Mouse (Mus musculus) spleen, adult 12 weeks (tissue): Measurements from ENCODE around the gene Tulp2.
A peak's percentile ranks its signal among the peaks of the same experiment; 100 is the strongest.
"Not testable (repeated sequence)": the region's sequence is repeated elsewhere in the genome, so short reads cannot be mapped to it uniquely, and the experiment has no call there.

ENCODE experiments used
- DNase-seq: peaks from one replicate; pipeline ENCODE4 v3.0.0; 2022; ENCODE audit warnings: low spot score

The Tulp2 gene

DNA sequence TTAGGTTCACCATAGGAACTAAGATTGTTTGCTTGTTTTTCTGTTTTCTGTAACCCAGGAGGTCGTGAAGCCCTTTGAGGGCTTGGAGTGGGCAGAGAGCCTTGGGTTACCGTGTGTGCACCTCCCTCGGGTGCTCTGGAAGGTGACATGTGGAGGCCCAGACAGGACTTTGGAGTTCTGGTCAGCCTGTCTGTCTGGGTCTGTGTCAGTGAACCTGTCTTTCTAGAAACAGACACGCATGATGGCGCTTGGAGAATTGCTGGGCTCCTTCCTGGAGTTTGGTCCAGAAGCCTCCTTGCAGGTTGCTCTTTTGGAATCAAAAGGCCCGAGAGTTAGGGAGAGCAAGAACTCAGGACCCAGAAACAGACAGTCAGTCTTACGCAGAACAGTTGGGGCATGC, 21.3 kb upstream of the Tulp2 start:
- no peak for DNase-seq

DNA sequence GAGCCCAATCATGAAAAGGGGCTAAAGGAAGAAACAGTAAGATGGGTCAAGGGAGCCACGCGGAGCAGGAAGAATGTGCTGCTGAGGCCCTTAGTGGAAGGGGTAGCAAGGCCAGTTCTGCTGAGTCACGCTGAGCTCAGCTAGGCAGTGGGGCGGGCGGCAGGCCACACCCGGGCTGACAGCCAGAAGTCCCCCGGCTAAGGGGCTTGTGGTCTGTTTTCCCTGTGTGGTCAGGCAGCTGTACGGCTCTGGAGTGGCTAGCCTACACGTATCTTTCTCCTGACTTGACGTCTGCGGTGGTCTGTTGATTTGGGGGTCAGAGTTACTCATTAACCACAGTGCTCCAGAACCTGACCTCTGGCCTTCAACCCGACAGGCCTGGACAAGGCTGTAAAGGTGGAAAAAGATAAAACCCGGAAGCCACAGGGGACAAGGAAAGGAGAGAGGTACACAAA, 20.8 kb upstream of the Tulp2 start:
- DNase-seq, result peak; percentile 76

DNA sequence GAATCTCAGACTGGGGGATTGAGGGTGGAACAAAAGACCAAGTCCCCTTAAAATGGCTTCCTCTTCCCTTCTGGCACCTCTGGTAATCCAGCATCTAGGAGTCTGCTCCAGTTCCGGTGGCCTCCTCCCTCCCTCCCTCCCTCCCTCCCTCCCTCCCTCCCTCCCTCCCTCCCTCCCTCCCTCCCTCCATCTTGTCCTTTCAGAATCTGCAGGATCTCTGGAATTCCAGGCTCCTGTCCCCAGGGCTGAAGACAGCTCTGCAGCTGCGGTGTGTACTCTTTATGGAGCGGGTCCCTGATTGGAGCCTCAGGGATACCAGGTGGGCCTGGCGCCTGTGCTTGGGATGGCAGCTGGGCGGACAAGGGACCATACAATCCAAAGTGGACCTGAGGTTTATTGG, 20.4 kb upstream of the Tulp2 start:
- DNase-seq, result no peak

DNA sequence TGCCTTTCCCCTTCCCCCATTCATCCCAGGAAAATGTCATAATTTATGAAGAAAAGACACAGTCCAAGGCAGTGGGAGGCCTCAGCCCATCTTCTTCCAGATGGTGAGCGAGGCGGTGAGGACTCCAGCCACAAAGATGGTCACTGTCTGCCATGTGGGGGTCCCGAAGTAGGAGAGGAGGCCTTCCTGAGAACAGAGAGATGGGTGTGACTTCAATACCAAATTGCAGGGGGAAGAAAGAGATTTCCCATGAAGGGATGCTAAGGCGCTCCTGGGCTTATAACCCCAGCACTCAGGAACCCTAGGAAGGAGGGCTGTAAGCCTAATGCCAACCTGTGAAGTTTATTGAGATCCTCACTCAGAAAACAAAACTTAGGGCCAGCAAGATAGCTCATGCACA, 19.9 kb upstream of the Tulp2 start:
- no peak for DNase-seq

DNA sequence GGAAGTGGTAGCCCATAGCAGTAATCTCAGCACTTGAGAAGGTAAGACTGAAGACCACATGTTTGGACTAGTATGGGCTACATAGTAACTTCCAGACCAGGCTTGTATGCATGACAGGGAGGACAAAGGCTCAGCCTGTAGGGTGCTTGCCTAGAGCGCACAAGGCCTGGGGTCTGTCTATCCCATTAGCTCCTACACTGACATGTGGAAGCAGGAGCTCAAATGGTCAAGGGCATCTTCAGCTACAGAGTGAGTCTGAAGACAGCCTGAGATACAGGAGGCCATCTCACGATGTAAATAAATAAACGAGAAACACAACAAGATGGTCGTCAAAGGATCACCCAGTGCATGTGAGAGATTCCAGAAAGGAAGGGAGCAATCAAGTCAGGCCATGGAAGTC, 19.4 kb upstream of the Tulp2 start:
- no peak for DNase-seq

DNA sequence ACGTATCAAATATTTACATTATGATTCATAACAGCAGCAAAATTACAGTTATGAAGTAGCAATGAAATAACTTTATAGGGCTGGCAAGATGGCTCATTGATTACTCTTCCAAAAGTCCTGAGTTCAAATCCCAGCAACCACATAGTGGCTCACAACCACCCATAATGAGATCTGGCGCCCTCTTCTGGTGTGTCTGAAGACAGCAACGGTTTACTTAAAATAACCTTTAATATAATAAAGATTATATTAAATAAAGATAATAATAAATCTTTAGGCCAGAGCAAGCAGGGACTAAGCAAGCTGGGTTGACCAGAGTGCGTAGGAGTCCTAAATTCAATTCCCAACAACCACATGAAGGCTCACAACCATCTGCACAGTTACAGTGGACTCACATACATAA, 18.8 kb upstream of the Tulp2 start:
- not testable (repeated sequence) for DNase-seq

DNA sequence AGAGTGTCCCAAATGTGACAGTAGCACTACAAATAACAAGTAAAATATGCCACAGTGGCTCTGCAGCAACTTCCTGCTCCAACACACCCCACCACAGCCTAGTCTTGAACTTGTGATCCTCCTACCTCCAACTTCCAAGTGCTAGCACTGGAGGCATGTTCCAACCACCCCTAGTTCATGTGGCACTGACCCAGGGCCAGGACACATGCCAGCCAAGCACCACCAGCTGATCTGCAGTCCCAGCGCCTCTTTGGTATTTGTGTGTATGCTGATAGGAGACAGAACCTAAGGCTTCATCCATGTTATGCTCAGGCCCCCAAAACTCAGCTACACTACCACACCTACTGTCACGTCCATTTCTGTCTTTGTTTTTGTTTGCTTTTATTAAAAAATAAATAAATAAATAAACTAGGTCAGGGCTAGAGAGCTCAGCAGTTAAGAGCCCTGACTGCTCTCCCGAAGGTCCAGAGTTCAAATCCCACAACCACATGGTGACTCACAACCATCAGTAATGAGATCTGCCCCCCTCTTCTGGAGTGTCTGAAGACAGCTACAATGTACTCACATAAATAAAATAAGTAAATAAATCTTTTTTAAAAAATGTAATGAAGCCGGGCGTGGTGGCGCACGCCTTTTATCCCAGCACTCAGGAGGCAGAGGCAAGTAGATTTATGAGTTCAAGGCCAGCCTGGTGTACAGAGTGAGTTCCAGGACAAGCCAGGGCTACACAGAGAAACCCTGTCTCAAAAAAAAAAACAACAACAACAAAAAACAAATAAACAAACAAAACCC, 17.5 kb upstream of the Tulp2 start:
- no peak for DNase-seq

DNA sequence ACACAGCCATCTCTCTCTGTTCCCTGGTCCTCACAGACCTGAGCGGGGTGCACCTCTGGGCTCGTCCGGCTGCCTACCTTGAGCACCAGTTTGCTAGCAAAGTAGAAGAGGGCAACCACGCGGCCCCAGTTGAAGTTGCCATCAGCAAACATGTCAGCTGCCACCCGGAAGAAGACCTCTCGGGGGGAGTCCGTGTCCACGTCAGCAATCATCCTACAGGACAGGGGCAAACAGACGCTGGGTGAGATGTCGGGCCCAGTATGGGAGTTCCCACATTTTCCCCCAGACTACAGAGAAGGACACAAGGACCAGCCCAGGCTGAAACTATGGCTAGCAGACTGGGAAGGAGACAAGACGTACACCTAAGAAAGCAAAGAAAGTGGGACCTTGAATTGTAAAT, 16.6 kb upstream of the Tulp2 start:
- no peak for DNase-seq

DNA sequence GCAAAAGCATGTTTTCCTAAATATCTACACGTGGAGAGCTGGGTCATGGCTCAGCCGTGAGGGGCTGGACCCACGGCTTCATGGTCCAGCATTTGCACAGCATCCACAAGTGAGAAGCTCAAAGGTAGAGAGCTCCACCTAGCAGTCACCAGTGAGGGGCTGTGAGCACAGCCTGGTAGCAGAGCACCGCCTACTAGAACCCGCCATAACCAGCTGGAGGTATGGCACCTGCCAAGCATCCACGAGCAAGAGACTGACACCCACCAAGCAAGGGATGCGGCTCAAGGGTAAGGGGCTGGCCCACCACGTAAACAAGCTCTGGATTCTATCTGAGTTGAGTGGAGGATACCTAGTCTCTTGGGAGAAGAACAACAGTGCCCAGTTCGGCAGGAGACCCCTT, 16.1 kb upstream of the Tulp2 start:
- DNase-seq, result no peak

DNA sequence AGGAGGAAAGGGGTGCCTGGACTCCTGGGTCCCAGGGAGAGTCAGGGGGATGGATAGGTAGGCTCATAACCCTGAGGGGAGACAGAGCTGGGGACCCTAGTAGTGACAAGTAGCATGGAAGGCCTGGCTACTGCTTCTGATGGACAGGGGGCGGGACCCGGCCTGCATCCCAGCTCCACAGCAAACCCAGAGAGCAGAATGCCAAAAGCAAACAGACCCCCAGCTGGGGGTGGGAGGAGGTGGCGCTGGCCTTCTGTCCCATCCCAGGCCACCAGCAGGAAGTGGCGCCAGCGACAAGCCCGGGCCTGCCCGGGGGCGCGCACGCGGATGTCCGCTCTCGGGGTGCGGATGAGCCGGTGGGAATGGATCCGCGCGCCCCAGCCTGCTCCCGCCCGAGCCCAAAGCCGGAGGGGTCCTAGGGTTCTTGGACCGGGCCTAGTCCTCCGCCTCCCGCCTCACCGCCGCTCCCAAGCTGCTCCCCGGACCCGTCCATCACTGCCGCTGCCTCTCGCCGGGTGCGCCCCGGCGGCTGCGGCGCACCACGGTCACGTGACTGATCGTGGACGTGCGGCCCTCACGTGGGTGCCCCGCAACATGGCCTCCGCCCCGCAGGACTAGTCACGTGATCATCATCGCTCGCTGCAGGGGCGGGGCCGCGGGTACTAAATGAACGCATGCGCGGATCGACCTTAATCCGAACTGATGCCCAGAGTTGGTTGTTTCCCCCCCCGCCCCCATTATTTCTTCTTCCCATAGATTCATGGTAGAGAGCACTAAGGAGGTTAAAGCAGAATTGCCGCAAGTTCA, 15.2 kb upstream of the Tulp2 start, which contains the start of gene Bax:
Gene Bax, minus strand, starts transcription at position 616 of the 807 bp plus-strand sequence.
- peak; percentile 90 for DNase-seq

DNA sequence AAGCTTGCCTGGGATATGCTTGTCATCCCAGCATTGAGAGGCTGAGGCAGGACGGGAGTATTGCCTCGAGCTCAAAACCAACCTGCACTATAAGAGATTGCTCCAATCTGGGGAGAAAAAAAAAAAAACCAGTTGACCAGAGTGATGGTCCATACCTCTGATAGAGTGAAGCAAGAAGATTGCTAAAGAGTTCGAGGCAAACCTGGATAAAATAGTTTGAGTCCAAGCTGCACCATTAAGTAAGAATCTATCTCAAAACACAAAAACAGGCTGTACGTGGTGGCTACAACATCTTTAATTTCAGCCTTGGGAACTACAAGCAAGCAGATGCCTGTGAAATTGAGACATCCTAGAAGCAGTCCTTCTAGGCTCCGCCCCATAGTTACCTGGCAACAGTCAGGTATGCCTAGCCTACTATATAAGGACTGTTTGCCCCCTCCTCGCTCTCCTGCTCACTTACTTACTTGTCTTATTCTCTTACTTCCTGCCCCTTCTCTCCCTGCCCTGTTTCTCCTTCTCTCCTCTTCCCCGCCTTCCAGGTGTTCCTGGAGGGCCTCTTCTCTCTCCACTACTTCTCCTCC, 14.5 kb upstream of the Tulp2 start:
- DNase-seq, result no peak

DNA sequence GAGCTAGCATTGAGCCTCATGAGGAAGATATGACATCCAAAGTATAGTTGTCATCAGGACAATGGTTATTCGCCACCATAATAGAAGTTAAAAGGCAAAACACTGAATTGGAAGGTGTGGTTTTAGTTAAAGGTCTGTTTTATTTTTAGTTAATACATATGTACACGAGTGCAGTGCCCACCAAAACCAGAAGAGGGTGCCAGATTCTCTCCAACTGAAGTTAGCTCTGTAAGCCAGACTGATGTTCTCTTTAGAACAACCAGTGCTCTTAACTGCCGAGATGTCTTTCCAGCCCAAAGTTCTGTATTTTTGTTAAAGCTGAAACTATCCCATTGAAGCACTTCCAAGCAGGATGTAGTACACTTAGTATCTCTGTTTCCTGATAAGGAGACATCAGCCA, 10.8 kb upstream of the Tulp2 start:
- DNase-seq, result peak; percentile 62

DNA sequence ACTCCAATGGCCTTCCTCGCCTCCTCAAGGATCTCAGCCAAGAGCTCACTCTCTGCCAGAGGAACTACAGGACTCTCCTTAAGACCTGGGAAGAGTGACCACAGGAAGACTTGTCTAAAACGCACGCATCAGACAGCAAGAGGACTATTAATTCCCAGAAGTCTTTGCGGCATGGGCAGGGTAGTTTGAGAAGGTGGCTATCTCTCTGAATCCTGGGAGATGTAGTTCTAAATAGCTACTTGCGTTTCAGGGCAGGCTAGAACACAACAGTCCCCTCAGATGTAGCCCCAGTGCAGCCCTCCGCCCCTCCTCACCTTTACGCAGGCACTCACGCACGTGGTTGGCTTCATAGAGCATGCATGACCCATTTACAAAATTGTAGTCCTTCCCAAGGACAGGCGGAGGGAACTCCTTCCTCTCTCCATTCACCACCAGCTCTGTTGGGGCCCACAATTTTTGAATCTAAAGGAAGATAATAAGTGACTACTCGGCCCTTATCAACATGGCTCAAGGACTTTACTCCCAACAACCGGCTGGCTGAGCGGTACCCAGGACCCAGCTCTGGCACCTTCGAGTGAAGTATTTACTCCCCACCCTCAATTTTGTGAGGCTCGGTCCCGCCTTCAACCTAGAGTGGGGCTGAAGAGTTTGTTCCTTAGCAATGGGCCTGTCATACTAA, 6.2 kb upstream of the Tulp2 start:
- no peak for DNase-seq

DNA sequence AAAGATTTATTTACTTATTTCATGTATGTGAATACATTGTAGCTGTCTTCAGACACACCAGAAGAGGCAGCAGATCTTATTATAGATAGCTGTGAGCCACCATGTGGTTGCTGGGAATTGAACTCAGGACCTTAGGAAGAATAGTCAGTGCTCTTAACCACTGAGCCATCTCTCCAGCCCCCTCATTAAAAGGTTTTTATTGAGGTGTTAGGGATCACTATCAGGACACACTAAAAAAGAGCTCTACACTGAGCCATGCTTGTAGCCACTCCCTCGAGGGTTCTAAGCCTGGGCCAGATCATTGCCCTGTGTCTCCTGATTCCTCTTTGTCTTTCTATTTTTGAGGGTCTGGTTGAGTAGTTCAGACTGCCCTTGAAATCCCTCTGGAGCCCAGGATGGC, 5.2 kb upstream of the Tulp2 start:
- no peak for DNase-seq

DNA sequence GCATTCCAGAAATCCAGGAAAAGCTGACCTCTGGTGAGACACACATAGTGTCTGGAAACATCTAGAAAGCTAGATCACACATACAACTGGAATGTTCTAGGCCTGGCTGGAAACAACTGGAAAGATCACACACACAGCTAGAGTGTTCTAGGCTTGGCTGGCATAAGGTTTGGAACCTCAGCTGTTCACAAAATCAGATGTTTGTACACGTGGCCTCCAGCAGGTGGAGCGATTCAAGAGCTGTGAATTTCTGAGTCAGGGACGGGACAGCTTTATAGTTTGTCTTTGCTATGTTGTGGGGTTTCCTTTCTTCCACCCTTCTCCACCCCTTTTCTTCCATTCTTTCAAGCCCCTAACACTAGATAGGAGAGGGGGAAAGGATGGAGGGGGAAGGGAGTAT, 4.7 kb upstream of the Tulp2 start:
- DNase-seq, result no peak

DNA sequence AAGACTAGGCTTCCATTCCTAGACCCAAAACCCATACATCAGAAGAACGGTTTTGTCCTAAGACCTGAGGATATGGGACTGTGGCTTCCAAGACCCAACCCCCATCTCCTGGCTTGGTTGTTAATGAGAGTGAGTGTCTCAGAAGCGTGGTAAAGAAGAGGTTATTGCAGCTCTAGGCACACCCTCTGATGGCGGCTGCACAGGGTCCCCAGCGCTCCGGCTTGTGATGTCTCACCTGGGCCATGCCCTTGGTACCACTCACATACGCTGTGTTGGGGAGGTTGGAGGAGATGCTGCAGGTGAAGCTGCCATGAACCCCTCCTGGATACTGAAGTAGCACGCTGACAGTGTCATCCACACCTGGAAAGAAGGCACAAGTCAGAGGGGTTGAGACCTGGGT, 2.9 kb upstream of the Tulp2 start:
- DNase-seq, result no peak

DNA sequence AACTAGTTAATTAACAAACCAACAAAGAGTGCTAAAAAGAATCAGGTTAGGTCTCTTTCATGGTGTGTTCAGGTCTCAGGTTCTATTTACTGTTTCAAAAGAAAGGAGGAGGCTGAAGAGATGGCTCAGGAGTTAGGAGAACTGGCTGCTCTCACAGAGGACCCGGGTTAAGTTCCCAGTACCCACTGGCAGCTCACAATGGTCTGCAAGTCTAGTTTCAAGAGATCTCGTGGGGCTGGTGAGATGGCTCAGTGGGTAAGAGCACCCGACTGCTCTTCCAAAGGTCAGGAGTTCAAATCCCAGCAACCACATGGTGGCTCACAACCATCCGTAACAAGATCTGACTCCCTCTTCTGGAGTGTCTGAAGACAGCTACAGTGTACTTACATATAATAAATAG, 1.4 kb upstream of the Tulp2 start:
- DNase-seq, result not testable (repeated sequence)

DNA sequence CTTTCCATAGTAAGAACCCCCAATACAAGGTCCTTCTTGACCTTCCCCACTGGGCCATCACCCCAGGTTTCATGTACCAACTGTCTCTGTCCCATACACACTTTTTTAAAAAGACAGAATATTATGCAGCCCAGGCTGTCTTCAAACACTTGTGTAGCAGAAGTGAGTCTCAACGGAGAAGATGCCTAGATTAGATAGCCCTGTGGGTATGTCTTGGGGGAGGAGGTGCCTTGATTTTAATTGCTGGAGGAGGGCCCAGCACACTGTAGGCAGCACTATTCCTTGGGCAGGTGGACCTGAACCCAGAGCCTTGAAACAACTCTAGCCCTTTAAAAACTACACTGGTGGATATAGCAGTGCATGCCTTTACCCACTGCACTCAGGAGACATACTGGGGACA, 489 bp downstream of the Tulp2 start:
- DNase-seq, result no peak

DNA sequence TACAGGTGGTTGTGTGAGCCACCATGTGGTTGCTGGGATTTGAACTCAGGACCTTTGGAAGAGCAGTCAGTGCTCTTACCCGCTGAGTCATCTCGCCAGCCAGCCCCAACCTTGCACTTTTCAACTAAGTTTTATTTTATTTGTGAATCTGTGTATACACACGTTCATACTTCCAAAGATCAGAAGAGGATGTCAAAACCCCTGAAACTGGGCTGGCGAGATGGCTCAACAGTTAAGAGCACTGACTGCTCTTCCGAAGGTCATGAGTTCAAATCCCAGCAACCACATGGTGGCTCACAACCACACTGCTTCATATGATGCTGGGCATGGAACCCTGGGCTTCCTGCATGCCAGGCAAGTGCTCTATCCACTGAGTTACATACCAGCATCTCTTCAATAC, 3.3 kb downstream of the Tulp2 start:
- DNase-seq, result not testable (repeated sequence)

DNA sequence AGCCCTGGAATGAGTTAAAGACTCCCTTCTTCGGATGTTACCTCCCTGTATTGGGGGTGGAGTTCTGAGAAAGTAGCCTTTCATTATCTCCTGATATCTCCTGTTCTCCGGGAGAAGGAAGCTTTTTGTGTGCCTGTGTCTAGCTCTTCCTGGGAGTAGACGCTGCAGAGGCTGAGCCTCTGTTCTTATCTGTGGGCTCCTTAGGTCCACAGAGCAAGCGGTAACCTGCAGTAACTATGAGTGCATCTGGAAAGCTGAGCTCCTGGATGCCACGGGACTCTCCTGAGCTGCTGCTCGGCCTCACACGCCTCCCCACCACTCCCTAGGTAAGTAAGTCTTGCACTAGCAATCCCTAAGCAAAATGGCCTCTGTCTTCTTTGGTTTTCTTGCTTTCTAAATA, 4.5 kb downstream of the Tulp2 start:
- DNase-seq, result no peak

DNA sequence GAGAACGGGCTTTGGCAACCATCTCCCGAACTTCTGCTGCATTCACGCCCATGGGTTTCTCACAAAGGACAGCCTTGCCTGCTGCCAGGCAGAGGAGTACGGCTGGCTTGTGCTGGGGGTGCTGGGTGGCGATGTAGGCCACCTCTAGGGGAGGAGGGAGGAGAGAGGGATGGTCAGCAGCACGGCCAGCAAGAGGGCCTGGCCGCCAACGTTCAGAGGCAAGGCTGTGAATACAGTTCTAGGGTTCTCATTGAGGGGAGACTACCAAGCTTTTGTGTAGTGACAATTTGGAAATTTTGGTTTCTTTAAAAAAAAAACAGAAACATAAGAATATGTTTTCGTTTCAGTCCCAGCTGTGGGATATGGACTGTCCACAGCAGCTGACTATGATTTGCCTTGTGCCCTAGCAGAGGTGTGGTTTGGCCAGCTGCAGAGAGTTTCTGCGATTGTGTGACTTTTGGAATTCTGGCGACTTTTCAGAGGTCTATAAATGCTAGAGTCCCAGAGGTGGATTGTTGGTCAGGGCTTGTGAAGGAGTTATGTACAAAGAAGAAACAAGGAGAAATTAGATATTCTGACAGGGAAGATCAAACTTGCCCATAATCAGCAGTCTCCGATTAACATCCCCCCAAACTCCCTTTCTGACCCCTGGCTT, 5.2 kb downstream of the Tulp2 start, which contains the start of gene Gm45808:
Gene Gm45808, minus strand, starts transcription at position 51 of the 655 bp plus-strand sequence.
- DNase-seq, result no peak

DNA sequence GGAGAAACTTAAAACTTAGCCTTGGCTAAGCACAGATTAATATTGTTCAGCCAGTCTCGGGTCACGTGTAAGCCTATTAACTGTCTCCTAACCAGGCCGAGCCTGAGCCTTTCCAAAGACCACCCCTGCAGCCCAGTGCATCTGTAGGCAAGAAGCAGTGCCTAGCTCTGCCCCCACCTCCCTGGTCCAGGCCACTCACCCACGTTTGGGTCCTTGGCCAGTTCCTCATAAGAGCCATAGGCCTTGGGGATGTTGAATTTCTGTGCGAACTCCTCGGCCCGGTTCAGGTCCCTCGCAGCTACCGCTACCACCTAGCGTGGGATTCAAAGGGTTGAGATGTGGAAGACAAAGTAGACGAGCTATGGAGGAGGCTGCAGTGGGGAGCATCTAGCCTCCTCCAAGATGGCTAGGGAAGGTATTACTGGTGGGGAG, 6.2 kb downstream of the Tulp2 start:
- no peak for DNase-seq
